ENCODE assay signal across 1 mouse cellular context in the genomic region with DNA sequence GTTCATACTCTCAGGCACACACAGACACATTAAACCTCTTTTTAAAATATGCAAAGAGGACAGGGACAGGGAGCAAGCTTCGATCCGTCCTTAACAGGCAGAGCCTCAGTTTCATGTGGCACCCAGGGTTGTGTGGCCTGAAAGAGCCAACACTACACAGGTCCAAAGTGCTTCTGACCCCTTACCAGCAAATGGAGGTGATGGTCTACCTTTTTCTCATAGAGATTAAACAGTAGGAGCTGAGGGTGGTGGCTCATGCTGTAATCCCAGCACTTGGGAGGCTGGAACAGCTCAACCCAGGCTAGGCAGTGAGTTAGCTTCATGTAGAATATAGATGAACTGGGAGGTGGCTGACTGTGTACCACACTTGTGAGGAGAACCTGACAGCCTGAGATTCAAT.
TF ChIP-seq lines count a peak whose summit lies in the region.

No protein-coding gene starts in this region.

TF ChIP-seq in MEL, 35 proteins besides CTCF, POLR2A, EP300 and RAD21:
- TF ChIP-seq RCOR1 (IDR thresholded peaks at IDR 0.05; ENCODE audit: low read depth, low read length), result no peak
- no peak for TF ChIP-seq E2F4 (IDR thresholded peaks at IDR 0.05; ENCODE audit: borderline replicate concordance, low read depth, low read length)
- TF ChIP-seq USF1 (IDR thresholded peaks at IDR 0.05; ENCODE audit: low read depth, low read length), result no peak
- no peak for TF ChIP-seq HCFC1 (IDR thresholded peaks at IDR 0.05; ENCODE audit: low read depth, low read length)
- no peak for TF ChIP-seq MYB (IDR thresholded peaks at IDR 0.05; ENCODE audit: low read depth, low read length)
- TF ChIP-seq CHD2 (IDR thresholded peaks at IDR 0.05; ENCODE audit: low read length), result no peak
- TF ChIP-seq ZNF384 (IDR thresholded peaks at IDR 0.05; ENCODE audit: low read depth, low read length), result peak; percentile 45; the same call in 1 of the 2 replicates
